Mouse (Mus musculus) myocyte (in vitro differentiated cells): ENCODE data around the gene Efcab2.

Experiments used
- CEBPB ChIP-seq: IDR thresholded peaks from 2 replicates; pipeline ENCODE4 v1.6.1; 2011; ENCODE audit warnings: mild to moderate bottlenecking, moderate library complexity; ENCODE audit not compliant: poor library complexity, insufficient read depth, severe bottlenecking
- E2F4 ChIP-seq: IDR thresholded peaks from one replicate; pipeline ENCODE4 v1.6.1; 2011; ENCODE audit warnings: mild to moderate bottlenecking, control low read depth, moderate library complexity; ENCODE audit not compliant: insufficient read depth
- POLR2A ChIP-seq: IDR thresholded peaks from one replicate; pipeline ENCODE4 v1.6.1; 2011; ENCODE audit warnings: low read depth, mild to moderate bottlenecking, control low read depth, moderate library complexity; ENCODE audit not compliant: insufficient read length
- TCF3 ChIP-seq: IDR thresholded peaks from one replicate; pipeline ENCODE4 v1.6.1; 2011; ENCODE audit warnings: low read depth, control low read depth; ENCODE audit not compliant: insufficient read length

DNA sequence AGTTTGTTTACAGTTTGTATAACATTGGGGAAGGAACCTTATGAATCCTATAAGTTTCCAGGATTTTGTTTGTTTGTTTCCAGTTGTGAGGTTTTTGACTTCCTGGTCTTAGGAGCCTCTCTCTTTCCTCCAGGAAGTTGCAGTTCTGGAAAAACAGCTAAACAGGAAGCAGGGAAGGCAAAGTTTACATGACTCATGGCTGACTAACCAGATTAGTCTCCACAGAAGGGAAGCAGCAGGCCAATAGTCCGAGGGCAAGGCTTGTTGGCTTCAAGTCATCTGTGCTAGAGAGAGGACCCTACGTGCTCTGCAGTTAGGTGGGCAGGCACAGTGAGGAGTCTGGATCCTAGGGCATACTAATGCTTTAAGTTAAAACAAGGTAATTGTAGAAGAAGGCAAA, 86.6 kb downstream of the Efcab2 start:
- TF ChIP-seq POLR2A = no peak
- no peak for TF ChIP-seq CEBPB
- no peak for TF ChIP-seq TCF3
- TF ChIP-seq E2F4 = no peak
